Mouse (Mus musculus) c-Kit-positive CD71-positive TER-119-negative erythroid progenitor cells, embryonic 14.5 days (primary cell): Measurements from ENCODE around the gene Fam76a.

Source experiments
- DNase-seq: peaks from one replicate; pipeline ENCODE4 v3.0.0-alpha.2; 2013; ENCODE audit warnings: low read depth

Fam76a gene

DNA sequence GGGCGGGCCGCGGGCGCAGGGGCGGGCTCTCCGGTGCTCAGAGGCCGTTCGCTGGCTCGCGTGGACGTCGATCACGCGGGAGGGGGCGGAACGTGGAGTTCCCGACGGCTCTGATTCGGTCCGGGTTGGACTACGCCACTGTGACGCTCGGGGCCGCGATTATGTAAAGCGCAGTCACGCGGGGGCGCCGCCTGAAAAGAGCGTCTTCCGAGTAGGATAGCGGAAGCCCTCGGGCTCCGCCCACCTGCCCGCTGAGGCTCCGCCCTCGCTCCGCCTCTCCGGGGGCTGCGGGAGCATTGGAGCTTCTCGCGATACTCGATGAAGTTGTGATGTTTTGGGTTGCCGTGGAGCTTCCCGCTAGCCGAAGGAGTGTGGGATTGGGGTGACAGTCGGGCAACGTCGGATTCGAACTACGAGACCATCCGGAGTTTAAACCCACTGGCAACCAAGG lies at the start of gene Fam76a:
Fam76a (minus strand) TSS at position 1 of the 451 bp plus-strand sequence.
- peak; percentile 98 for DNase-seq

DNA sequence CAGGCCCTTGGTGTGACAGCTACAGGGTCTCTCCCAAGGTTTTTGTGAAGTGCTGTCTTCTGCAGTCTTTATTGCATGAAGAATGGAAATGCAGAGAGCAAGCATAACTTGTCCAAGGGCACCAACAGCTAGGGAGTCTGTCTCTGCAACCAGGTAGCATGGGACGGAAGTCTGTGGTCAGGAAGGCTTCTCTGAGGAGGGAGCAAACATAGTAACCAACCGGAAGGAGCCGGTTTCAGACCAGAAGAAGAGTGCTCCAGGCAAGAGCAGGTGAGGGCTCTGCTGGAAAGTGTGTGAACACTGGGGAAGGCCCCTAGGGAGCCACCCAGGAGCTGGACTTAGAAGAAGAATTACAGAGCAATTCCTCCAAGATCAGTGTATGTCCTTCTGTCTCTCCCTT lies 49.7 kb upstream of the Fam76a start:
- no peak for DNase-seq

- no peak for DNase-seq
These were observed 49.2 kb upstream of the Fam76a start for GRCm38 (mm10) chr4:132971601-132972000.

- no peak for DNase-seq
These were observed 46.0 kb upstream of the Fam76a start for GRCm38 (mm10) chr4:132968105-132968938.

GRCm38 (mm10) chr4:132964473-132964872 lies 42.1 kb upstream of the Fam76a start:
- DNase-seq = no peak

DNA sequence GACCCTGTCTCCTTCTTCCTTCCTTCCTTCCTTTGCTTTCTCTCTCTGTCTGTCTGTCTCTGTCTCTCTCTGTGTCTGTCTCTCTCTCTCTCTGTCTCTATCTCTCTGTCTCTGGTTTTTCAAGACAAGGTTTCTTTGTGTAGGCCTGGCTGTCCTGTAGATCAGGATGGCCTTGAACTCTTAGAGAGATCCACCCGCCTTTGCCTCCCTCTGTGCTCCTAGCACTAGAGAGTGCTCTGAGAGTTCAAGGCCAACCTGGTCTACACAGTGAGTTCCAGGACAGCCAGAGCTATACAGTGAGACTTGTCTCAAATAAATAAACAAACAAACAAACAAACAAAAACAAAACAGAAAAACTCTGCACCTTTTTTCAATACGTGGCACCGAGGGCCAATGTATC lies 41.7 kb upstream of the Fam76a start:
- DNase-seq = no peak

DNA sequence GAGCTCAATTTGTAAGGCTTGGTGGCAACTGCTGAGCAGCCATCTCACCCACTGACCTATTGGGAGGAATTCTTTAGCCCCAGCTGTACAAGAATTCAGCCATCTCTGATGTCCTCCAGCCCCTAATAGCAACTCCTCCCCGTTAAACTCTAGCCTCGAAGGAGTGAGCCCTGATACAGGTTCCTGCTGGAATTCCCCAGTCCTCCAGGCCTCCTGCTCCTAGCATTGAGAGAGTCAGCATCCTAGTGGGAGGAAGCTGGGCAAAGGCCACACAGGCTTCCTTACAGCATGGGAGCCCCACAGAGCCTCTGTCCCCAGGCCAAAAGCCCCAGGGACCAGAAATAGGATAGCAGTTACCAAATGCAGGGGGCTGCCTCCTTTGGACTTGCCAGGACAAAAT lies 41.1 kb upstream of the Fam76a start:
- no peak for DNase-seq

GRCm38 (mm10) chr4:132962628-132963027 lies 40.3 kb upstream of the Fam76a start:
- no peak for DNase-seq

DNA sequence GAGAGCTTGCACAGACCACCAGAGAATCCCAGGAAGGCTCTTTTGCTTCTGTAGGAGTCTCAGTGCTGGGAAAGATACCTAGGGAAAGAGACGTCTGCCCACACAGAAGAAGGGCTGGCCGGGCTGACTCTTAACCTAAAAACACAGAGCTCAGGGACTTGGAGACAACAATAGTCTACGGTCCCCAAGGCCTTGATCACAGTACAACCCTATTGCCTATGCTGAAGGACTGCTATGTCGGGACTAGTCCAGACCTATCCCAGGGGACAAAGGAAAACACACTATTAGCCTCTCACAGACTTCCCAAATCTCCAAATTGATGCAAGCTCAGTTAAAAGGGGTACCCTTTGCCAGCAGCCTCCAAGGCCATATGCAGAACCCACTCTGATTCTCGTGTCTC lies 39.5 kb upstream of the Fam76a start:
- no peak for DNase-seq

DNA sequence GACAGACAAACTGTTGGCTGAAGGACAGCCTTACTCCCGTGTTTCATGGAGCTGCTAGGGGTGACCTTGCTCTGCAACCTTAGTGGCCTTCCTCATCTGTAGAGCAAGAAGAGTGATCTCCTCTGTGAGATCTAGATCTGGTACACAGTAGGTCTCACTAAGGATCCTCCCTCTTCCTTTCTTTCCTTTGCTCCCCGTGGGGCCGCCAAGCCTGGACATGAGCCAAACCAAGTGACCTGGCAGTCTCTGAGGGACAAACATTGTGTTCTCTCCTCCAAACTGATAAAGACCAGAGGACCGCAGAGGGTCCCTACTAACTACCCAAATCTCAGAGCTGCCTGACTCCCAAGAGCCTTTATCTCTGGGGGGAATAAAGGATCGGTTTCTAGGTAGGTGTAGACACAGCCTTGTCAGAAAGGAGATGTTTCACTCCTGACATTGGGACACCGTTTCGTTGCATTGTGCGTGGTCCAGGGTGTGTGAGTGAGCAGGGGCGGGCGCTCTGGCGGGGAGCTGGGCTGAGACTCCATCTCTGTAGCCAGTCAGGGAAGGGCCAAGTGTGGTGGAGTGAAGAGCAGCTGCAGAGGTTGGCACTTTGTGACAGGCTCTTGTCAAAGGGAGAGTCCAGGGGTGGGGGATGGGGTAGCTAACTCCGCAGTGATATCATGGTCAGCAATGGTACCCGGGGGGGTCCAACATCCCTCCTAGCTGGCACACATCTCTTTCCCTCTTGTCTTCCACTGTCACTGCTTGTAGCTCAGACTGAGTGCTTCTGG lies 38.7 kb upstream of the Fam76a start:
- DNase-seq = no peak

GRCm38 (mm10) chr4:132960313-132960712 lies 38.0 kb upstream of the Fam76a start:
- no peak for DNase-seq

DNA sequence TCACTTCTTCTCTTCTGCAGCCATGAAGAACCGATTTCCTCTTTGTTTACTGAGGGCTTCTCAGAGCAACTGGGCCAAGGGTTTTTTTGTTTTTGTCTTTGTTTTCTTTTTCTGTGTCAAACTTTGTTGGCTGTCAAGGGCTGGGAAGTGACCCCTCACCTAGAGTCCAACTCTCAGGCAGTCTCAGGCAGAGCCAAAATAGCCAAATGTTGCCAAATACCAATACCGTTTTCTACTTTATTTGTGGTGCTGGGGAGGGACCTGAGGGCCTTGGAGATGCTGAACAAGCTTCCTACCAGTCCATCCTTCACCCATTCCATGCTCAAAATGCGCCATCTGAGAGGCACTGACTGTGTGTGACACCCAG lies 37.3 kb upstream of the Fam76a start:
- no peak for DNase-seq

DNA sequence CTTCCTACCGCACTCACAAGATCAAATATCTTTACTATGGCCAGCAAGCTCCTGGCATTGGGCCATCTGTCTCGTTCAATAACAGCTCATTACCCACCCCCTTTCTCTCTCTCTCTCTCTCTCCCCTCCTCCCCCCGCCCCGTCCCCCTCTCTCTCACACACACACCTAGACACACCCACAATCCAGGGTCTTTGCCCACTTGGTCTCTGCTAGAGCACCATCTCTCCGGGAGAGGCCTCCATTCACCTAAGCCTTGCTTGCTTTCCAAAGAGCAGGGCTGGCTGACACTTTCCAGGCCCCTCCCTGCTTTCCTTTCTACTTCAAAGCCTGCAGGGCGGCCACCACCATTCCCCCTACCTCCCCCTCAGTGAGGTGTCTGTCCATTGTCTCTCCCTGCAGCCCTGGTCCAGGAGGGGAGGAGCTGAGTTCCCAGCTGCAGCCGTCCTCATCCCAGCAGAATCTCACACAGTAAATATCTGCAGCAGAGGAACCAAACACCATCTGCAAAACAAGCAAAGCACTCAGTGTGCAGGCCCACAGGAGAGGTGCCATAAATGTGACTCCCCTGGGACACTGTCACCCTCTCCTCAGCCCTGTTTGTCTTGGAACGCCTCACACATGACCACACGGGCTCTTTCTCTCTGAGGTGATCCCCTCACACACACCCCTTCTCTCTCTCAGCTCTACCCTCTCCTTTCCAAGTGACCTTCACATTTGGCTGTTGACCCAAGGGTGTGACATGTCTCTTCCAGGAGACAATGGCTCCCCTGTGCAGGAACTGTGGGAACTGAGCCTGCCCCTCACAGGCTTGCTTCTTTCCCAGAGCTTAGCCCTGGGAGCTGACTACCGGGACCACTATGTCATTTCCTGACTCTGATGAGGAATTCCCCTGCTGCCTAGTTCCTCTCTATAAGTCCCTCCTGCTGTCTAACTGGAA lies 36.7 kb upstream of the Fam76a start:
- no peak for DNase-seq

DNA sequence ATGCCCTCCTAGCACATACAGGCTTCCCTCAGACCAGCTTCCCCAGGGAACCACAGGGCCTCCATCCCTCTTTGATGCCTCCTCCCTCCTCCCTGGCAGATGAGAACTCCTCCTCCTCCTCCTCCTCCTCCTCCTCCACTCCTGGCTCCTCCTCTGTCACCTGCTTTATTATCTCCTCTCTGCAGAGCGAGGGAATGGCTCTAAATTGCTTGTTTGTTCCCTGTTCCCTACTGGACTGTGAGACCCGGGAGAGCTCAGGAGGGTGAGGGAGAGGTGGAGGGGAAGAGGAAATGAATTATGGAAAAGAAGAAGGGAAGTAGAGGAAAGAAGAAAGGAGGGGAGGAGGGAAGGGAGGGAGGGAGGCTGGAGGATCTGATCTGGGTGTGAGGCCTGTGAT lies 33.0 kb upstream of the Fam76a start:
- no peak for DNase-seq

DNA sequence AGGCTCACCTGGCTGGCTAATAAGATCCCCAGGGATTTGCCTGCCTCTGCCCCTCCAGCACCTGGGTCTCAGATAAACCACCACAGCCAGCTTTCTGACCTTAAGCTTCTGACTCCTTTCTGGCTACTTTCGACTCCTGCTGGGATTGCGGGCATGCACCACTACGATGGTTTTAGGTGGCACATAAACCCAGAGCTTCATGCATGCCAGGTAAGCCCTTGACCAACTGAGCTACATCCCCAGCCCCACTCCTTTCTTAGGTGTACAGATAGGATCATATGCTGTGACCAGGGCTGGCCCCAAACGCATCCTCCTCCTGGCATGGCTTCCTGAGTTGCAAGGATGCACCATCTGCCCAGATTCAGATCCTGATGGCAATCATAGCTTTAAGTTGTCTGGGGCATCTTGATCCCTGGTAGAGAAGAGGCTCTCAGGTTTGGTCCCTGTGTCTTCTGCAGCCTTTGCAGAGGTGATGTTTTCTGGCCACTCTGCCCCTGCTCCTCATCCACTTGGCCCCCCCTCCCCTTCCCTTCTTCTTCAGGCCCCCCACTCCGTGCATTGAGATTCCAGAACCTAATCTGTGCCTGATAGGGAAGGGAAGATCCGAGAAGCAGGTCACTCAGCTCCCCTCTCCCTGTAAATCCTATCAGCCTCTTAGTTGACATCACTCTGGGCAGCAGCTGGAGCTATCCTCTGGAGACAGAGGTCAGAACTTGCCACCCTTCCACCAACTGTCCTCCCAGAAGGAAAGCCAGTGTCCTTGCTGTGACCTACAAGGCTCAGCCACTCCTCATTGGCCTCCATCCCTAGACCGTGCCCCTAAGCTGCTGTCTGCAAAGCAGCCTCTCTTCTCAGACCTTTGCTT lies 32.4 kb upstream of the Fam76a start:
- no peak for DNase-seq

DNA sequence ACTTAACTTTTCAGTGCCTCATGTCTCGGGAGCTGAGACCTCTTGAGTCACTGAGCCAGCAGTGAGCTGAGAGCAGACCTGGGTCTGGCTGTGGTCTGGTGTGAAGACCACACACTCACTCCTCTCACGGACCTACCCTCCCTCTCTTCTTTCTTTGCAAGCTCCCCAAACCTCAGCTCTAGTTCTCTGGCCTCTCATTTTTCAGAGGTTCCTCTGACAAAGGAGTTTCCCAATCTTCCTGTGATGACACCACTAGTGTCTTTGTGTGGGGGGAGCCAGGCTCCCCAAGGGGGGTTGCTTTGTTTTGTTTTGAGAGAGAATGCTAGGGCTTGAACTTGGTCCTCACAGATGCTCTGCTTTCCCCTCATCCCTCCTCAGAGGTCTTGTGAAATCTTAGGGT lies 28.6 kb upstream of the Fam76a start:
- no peak for DNase-seq

DNA sequence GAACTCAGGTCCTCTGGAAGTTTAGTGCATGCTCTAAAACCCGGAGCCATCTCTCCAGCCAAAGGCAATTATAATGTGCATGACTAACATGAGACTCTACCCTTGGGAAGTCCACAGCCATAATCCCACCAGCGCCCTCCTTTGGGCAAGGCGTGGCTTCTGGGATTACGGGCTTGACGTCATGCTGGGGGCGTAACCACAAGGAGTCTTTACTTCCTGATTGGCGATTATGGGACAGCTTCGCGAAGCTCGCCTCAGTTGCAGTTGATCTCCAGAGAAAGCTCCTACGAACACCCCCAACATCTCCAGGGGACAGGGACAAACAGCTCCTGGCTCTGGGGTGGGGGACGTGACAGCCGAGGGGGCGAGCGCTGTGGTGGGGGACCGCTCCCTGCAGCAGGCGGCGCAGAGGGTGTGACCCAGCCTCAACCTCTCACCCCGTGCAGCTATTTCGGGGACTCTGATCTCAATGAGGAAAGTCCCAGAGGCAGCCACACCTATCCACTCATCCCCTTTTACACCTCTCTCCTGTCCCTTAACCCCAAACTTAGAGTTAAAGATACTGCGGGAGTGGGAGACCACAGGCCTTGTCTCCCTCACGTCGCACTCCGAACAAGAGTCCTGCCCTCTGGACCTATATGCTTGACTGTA lies 27.6 kb upstream of the Fam76a start:
- DNase-seq = no peak

DNA sequence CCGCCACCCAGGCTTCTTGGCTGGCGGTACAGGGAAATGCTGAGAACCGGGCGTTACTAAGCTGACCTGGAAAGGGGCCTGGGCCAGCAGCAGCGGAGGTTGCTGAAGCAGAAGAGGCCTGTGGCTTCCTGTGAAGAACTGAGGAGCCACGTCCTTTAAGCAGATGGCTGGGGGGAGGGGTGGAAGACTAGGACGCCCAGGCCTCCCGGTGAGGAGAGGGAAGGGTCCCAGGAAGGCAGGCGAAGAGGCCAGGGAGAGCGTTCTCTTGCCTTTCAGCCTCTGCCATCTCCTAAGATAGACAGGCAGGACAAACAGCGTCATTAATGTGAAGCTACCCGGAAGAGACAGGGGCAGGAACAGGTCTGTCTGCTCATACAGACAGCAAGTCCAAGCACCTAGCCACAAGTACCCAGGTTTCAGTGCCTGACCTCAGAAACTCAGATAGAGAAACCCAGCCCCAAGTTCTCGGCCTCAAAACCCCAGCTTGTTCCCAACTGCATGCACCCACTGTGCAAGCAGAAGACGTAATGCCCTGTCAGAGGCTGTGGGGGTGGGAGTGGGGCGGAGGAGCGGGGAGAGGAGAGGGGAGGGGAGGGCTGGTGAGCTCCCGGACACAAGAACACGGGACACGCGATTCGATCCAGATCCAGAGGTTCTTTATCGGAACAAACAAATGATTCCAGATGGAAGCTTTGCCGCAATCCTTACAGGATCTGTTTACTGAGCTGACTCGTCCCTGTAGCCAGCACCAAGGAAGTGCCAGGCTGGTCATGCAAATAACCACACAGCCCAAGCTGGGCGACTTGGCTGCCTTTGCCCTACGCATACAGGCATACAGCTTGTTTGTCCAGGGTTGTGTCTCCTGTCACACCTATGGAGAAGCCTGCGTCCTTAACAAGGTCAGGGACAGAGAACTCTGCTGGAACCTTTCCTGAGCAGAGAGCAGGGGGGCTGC lies 24.0 kb upstream of the Fam76a start:
- DNase-seq = no peak

DNA sequence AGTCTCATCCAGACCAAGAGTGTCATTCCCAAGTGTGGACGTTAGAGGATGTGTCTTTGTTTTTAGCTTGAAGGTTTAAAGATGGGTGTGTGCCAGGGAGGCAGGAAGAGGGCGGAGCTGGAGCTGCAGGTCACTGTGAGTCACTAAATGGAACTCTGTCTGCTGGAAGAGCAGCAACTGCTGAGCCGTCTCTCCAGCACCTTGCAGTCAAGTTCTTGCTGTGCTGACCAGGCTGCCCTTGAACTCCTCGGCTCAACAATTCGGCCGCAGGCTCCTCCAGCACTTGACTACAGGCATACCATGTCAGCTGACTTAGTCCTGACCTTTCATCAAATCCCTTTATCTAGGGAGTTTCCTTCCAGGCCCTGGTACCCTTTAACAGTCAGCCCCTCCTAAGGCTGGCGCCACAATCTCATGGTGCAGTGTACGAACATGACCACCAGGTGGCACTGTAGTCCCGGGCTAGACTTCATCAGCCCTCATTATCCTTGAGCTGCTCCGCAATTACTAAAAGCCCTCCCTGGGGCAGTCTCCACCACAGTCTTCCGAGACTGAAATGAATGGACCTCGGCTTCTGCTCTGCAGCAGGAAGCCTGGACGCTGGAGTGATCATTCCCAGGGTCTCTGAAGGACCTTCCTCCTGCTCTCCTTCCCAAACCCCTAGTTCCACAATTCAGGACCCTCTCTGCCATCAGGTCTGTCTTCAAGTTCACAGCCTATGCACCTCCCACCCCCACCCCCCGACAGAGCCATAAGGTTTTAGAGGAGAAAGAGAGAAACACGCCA lies 23.1 kb upstream of the Fam76a start:
- no peak for DNase-seq
